Mouse (Mus musculus) thymus, postnatal 36 days (tissue): Measurements from ENCODE around the gene Dnajb8.

ENCODE experiments used
- DNase-seq, 2 experiments: peaks; one replicate each; pipeline ENCODE4 v3.0.0; 2022; ENCODE audit warnings: mixed read lengths in 2 of 2

Dnajb8 gene

DNA sequence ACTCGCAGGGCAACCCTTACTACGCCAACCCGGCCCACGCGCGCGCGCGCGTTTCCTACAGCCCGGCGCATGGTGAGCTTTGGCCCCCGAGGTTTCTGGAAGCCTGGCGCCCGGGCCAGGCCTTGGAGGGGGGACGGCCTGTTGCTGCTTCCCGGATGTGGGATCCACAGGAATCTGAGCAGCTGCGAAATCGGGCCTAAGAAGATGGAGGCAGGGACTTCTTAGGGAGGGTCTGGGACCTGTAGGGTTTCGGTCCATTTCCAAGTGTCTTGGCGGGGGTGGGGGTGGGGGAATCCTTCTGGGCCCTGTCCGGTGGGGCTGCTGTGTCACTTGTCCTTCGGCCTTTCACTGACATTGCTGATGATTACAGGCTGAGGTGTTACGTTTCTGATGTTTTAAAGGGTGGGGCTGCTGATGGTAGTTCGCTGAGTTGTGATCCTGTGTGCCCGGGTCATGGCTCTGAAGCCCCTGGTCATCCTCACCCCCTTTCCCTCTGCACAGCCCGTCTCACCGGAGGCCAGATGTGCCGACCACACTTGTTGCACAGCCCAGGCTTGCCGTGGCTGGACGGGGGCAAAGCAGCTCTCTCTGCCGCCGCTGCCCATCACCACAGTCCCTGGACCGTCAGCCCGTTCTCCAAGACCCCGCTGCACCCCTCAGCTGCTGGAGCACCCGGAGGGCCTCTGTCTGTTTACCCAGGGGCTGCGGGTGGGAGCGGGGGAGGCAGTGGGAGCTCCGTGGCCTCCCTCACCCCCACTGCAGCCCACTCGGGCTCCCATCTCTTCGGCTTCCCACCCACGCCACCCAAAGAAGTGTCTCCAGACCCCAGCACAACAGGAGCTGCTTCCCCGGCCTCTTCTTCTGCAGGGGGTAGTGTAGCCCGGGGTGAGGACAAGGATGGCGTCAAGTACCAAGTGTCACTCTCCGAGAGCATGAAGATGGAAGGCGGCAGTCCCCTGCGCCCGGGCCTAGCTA lies 22.1 kb upstream of the Dnajb8 start:
- DNase-seq, result no peak

DNA sequence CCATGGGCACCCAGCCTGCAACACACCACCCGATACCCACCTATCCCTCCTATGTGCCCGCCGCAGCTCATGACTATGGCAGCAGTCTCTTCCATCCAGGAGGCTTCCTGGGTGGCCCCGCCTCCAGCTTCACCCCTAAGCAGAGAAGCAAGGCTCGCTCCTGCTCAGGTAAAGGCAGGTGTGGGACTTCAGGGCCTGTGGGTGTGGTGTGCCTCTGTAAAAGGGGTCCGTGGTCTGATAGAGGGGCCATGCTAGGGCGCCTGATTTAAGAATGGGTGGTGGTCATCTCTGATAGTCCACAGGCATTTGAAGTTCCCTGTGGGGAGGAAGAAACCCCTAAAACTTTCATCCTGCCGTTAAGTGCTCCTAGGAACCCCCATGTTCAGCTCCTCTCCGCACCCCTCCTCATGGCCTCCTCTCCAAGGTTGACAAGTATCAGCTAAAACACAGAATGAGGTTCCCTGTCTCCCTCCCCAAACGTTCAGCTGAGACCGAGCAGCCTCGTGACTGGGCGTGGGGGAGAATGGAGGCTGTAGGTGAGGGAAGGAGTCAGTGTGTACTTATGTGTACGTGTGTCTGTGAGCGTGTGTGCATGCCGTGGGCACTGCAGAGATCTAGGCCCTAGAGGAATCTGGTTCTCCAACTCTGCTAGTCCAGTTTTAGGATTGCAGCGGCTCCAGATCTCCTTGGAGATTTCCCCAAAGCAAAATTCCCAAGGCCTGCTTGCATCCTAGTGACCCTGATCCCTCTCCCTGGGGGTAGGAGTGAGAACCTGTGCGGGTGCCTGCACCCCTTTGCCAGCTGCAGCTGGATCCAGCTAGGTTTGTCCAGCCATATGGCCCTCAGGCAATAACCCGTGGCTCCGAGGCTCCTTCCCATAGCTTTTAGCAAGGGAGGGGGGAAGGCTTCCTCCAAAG lies 21.1 kb upstream of the Dnajb8 start:
- no peak for DNase-seq

DNA sequence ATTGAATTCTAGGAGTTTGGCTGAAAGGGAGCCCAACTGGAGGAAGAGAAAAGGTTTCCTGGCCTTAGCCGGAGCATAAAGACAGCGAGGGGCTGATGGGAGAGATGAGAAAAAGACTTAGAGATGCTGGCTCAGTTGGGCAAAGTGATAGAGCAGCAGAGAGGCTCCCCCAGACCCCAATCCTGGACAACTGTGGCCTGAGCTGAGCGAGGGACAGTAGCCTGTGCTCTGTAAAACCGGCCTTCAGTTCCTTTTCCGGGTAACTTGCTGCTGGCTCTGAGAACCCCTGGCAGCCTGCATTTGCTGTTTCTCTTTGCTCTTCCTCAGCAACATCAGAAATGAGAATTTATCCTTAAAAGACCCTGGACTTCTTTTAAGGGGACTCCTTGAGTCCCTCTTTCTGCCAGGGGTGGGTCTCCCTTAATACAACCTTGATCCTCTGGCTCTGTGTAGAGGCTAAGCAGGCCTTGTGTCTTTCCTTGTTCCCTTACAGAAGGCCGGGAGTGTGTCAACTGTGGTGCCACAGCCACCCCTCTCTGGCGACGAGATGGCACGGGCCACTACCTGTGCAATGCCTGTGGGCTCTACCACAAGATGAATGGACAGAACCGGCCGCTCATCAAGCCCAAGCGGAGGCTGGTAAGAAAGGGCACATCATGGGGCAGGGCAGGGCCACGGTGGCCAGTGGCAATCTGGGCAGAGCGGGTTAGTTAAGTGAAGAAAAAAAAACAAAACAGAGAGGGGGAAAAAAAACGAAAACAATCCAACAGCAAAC lies 20.0 kb upstream of the Dnajb8 start:
- no peak for DNase-seq

DNA sequence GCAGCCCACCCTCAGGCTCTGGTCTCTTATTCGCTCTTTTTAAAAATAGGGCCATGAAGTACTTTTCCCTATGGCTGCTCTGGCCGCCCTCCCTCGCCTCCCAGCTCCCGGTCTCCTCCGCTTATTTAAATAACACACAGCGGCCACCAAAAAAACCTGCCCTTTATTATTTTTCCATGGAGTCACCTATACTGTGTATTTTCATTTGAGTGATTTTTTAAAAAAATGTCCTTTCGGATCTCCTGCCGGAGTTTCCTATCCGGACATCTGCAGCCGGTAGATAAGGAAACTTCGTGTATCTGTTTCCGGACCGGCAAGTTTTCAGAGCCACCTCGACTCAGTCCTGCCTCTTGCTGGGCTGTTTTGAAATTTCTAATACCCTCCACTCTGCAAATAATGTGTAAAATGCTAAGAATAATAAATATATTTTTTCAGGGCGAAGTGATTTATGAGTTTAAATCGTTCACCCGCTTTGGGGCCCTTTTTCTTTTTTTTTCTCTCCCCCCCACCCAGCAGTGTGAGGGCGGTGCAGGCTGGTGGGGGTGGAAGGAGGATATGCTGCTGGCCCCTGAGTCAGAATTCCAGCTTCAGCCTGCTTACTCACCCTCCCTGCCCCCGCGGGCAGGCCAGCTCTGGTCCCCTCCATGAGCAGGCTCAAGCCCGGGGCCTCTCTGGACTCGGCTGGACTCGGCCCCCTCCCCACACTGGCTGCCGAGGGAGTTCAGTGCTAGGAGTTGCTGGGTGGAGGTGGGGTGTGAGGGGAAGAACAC lies 19.0 kb upstream of the Dnajb8 start:
- DNase-seq, result no peak

DNA sequence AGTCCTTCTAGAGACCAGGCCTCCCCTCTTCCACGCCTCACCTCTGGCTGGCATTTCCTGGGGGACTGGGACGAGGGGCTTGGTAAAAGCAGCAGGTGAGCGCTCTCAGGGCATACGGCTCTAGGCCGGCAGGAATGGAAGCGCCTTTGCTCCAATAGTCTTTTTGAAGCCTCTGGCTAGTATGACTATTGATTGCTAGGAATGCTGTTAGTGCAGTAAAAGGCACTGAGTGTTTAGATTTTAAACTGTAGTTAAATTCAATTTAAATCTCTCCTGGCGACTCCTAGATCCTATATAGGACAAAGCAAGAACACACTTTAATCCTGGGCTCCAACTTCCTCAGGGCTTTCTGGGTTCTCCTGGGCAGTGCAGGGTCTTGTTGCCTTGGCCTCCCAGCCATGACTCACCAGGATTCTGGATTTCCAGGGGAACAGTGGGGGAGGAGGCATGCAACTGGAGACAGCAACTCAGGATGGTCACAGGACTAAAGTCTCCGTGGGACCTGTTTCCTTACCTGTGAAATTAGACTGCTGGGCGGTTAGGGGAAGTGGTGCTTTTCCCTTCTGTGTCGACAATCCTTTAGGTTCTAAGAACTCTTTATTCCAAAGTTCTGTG lies 18.2 kb upstream of the Dnajb8 start:
- no peak for DNase-seq

DNA sequence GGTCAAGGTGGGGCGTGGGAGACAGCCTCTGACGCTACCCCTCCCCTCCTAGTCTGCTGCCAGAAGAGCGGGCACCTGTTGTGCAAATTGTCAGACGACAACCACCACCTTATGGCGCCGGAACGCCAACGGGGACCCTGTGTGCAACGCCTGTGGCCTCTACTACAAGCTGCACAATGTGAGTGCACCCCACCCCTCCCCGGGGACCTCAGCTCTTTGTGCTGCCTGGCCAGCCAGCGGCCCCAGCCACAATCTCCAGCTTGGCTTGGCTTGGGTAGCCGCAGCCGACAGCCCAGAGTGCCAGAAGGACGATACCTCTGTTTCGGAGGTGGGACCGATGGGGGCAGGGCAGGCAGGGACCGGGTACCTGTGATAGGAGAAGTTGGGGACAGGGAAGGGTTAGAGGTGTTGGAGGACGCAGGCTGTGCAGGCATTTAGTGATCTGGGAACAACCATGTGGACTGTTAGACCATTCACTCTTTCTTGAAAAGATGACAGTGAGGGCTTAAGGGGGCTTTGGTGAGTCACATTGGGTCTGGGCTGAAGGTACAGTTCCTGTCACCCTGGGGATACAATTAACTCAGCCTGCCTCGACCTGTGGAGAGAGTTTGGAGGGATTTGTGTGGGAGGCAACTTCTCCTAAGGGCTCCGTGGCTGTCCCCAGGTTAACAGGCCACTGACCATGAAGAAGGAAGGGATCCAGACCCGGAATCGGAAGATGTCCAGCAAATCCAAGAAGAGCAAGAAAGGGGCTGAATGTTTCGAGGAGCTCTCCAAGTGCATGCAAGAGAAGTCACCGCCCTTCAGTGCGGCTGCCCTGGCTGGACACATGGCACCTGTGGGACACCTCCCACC lies 17.3 kb upstream of the Dnajb8 start:
- no peak for DNase-seq

DNA sequence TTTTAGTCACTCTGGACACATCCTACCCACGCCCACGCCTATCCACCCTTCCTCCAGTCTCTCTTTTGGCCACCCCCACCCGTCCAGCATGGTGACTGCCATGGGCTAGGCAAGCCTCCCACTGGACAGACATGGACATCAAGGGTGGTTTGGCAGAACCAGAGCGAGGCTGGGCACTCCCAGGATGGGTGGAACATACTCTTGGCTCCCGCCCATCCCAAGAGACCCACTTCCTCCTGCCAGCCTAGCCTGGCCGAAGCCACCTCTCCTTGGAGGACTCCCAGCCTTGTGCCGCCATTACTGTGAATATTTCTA lies 16.7 kb upstream of the Dnajb8 start:
- no peak for DNase-seq

DNA sequence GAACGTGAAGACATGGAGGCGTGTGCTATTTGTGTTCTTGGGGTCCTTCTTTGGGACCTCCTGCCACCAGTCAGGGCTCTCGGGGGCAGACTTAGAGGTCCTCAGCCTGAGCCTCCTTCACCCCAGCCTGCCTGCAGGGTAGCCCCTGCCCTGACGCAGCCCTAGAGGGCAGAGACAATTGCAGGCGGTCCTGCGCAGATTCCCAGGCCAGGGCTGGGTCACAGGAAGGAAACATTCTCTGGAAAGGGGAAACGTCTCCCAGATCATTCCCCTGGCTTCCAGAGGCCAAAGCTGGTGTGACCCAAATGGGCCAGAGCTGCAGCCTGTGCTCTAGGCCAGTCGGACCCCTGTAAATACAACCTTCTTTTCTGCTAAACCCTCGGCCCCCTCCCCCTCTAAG lies 16.1 kb upstream of the Dnajb8 start:
- no peak for DNase-seq

DNA sequence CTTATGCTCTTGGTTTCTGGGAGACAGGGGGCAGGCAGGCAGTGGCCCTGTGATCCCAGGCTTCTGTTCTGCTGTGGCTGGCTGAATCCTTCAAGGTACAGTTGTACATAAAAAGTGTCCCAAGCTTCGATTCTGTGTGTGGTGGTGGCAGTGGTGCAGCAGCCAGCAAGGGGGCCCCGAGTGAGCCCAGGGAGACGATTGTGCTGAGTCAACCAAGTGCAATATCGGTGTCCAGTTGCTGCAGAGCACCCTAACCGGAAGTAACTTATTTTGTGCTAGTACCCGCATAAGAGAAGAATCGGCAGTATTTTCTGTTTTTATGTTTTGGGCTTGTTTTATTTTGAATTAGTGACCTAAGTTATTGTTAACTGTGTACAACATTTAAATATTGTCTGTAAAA lies 15.5 kb upstream of the Dnajb8 start:
- no peak for DNase-seq

DNA sequence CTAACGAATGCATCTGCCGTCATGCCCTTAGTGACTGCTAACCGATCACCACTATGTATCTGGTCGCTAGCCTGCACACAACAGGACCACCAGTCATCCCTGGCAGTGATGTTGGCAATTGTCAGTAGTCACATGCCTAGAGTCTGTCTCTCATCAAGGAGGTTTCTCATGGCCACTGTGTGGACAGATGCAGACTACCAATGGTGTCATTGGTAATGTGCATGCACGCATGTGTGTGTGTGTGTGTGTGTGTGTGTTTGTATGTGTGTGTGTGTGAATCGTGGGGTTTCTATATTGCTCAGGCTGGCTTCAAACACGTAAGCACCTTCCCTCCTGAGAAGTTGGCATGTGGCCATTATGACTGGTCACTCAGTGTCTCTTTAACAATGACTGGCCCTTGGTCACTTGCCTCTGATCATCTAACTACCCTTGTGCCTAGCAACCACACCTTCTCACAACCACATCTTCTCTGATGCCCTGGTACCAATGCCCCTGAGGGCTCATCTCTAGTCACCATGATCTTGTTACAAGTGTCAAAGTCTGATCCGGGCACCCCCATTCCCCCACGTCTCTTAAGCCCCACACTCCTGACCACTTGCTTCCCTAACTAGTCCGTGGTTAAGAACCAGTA lies 14.6 kb upstream of the Dnajb8 start:
- no peak for DNase-seq

DNA sequence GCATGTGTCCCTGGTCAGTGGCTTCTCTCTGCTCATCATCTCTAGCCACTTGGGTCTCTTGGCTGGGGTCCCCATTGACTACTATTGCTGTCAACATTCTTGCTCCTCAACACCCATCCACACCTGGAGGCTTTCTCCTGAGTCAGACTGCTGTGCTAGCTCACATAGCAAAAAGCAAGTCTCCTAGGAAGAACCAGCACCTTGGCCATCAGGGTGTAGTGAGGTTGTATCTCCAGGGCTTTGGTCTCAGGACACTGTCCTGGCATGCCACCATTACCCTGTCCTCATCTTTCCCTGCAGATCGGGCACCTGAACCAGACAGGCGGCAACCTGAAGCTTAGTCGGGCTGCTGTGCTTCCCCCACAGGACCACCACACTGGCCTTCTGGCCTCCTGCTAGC lies 13.7 kb upstream of the Dnajb8 start:
- no peak for DNase-seq

DNA sequence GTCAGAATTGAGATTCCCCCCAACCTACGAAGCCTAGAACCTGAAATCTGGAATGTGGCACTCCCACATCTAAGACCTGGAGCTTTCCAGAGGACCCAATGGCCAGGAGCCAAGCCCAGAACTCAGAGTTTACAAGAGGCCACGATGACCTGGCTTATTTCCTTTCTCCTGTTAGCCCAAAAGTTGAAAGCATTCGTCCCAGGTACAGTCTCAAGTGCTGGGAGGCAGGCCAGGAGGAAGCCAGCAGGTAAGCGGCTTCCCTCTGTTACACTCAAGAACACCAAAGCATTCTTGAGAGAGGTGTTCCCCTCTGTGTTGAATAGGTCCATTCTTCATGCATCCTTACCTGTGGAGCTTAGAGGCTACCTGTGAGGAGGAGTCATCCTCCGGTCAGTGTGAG lies 12.6 kb upstream of the Dnajb8 start:
- no peak for DNase-seq

DNA sequence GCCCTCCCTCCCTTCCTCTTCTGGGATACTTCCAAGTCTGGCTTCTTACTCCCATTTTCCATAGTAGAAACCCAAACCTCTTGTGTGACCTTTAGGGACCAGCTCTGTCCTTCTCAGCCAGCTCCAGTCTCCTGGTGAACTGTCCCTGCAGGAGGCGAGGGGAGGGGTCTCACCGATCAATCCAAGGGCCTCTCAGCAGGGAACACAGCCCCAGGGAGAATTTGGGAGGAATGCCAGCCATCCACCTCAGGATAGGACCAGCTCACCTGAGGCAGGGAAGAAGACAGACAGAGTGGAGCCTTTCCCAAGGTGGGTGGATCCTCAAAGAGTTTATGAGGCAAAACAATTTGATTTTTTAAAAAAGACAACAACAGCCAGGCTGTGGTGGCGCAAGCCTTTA lies 11.9 kb upstream of the Dnajb8 start:
- DNase-seq, result no peak

DNA sequence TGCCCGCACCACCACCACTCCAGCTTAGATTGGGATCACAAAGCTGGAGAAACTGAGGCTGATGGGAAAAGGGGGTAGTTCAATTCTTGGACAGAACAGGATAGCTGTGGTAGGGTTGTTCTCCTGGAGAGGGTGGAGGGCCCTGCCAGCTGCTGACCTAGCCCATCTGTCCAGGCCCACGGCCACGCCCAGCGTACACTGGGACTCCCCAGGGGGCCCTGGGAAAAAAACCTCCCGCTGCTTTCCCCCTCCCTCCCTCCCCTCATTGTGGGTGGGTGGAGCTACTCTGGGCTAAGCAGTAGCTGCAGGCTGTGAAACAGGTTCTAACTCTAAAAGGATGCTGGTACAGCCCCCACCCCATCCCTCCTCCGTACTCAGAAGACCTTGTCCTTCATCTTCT lies 6.3 kb upstream of the Dnajb8 start:
- no peak for DNase-seq

DNA sequence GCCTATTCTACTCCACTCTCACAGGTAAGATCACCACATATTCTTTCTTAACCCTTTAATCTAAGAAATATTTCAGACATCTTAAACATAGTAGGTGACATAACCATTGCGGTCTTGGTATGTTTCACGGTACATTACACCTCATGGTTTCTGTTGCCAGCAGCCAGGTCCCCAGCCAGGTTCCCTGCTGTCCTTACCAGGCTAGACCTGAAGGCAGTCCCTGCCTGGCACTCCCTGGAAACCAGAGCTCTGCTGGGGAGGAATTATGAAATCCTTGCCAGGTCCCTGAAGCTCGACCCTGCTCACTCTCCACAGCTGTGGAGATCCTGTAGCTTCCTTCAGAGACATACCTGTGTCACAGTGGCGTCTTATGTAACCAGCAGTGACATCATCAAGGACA lies 5.9 kb upstream of the Dnajb8 start:
- no peak for DNase-seq

DNA sequence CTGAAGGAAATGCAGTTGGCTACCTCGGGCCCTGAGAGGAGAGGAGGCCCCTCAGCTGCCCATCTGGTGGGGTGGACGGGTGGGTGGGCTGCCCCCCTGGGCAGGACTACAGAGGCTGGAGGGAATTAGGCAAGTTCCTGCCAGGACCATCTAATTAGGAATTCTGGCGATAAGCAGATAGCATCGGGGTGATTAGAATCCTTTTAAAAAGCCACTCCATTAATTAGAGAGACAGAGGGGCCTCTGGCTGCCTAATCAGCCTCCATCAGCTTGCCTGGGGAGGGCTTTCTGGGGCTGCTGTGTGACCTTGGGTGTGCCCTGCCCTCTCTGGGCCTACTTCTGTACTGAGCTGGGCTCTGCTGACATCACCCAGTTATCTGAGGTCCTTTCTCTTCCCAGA lies 3.0 kb upstream of the Dnajb8 start:
- DNase-seq, result no peak

DNA sequence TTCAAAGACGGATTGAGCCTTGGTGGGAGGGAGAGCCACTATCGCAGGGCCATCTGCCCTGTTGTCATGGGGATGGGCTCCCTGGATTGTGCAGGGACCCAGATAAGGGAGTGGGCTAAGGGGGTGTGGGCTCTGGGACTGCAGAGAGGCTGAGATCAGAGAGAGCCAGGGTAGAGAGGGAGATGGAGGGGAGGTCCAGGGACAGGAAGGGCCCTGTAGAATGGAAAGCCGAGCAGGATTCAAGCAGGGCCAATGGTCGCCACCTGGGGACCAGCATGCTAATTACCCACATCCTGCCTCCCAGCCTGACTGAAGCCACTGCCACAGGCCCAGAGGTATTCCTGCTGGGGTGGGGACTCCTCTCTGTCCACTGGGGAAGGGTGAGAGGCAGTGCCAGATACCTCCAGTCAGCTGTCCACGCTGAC lies 4.5 kb downstream of the Dnajb8 start:
- DNase-seq, result no peak

DNA sequence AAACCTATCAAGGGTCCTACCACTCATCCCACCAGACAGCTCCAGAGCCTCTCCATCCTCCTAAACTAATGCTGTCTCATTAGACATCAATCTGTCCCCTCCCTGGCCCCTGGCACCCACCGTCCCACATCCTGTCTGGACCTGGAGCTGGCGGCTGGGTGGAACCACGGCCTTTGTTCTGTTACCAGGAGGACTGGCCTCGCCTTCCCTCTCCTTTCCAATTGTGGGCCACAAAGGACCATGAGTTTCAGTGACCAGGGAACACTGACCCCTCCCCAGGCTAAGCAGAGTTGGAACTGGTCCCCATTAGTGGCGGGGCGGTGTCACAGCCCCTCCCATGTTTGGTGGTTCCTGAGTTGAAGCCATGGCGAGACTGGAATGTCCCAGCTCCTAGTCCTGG lies 5.5 kb downstream of the Dnajb8 start:
- DNase-seq, result no peak

DNA sequence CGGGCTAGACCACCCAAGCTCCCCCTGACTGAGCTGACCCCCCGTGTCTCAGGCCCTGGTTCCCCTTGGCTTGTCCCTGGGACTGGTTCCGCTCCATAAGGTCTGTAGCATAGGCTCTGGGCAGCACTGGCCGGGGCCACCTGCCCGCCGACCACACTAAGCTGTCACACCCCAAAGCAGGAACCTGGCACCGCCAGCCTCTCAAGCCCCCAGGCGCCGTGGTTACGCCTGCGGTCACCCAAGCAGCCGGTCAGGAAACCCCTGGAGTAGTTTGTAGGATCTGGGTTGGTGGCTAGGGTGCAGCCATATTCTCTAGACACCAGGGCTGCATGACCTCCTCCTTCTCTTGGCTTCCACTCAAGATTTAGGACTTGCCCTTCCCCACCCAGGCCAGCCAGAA lies 7.2 kb downstream of the Dnajb8 start:
- no peak for DNase-seq

DNA sequence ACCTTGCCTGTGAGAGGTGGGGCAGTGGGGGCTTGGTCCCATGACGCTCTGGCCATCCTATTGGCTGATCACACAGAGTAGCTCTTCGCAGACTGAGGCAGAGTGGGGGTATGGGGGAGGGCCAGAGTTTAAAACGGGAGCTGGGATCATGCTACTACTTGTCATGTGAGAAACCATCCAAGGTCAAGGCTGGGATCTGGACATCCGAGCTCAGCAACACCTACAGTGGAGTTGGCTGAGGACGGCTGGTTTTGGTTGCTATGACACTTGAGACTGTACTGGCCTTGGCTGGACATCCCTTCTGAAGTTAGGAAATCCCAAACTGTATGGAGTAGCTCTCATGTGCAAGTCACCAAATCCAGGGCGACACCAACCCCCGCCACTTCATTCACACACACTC lies 9.8 kb downstream of the Dnajb8 start:
- DNase-seq, result no peak
